Mouse (Mus musculus): Measurements from ENCODE around the gene Gm49387.

- TF ChIP-seq CTCF (conservative IDR thresholded peaks at IDR 0.05; ENCODE audit: insufficient read depth, insufficient read length, low read depth, low read length) = no peak
- TF ChIP-seq POLR2A (IDR thresholded peaks at IDR 0.05; ENCODE audit: low read depth, low read length) = no peak
Observed at GRCm38 (mm10) chr14:31663376-31664099, 22.9 kb upstream of the Gm49387 start.
